Mouse (Mus musculus) T-cell, adult 2 months (primary cell): Measurements from ENCODE around the gene Cdca8.

ENCODE experiments used
- DNase-seq: peaks from one replicate; pipeline ENCODE4 v3.0.0; 2022; ENCODE audit warnings: low spot score

Gene Cdca8

GRCm38 (mm10) chr4:124880599-124880998 lies 58.5 kb downstream of the Cdca8 start, which contains the start of gene Epha10:
Epha10 (plus strand) TSS chr4:124880899.
- no peak for DNase-seq

DNA sequence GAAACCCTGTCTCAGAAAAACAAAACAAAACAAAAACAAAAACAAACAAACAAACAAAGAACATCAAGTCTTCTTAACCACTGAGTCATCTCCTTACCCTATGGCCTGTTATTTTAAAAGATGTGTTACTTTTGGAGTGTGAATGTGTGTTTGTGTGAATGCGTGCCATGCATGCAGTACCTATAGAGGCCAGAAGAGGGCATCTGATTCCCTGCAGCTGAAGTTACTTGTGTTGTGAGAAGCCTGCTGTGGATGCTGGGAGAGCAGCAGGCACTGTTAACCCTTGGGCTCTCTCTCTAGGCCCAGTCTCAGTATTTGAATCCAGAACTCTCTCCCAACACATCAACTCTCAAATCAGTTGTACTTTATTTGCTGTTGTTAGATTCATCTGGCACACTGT lies 66.4 kb downstream of the Cdca8 start:
- DNase-seq: no peak
